Mouse (Mus musculus): Measurements from ENCODE around the gene Ddx28. TPM values are rescaled to one million over a fixed set of nuclear protein-coding genes. Genes with fewer than 3 reads are reported as not detected.
A peak's percentile ranks its signal among the peaks of the same experiment; 100 is the strongest.

Gene Ddx28
- polyA plus RNA-seq (2015; fragmentation: Nextera tagmentation; extraction: Ambion mirVana) = 9.8 and 10.0 TPM in 2 replicates

GRCm38 (mm10) chr8:106011643-106011986, at the start of gene Ddx28:
Ddx28 (minus strand) TSS chr8:106011882.
- WGBS (ENCODE audit: insufficient replicate concordance) = 0% methylated on average over 6 of the region's 6 CpGs
- Histone ChIP-seq H3K36me3 (replicated peaks) (0 out of 2 replicates have a peak, but pooled peaks cover 9% of the 10 kb centered on the region), H3K9me3 (replicated peaks) (no peaks in the 10 kb centered on the region), H3K4me1 (replicated peaks) (peaks cover 65% of the 10 kb centered on the region), H3K27me3 (no peaks in the 10 kb centered on the region), H3K4me2 (peak within 1 kb of the TSS; percentile 98), H3K4me3 (replicated peaks) (peak within 1 kb of the TSS; percentile 76), H3K27ac (replicated peaks) (peak within 1 kb of the TSS; percentile 86), H3K9ac (peak within 1 kb of the TSS; percentile 85)
- peak; percentile 47 for ATAC-seq (ENCODE audit: insufficient read depth)

GRCm38 (mm10) chr8:106060521-106060920, 48.8 kb upstream of the Ddx28 start:
- H3K9ac ChIP-seq = peak overlapping the region; percentile 92

GRCm38 (mm10) chr8:106059613-106060371, 48.1 kb upstream of the Ddx28 start:
- under 1% methylated on average over 82 of the region's 83 CpGs for WGBS (ENCODE audit: insufficient replicate concordance)

More at GRCm38 (mm10) chr8:106060521-106060920, 48.8 kb upstream of the Ddx28 start:
- no peak for ATAC-seq (ENCODE audit: insufficient read depth)
- Histone ChIP-seq H3K27me3 (no peaks in the 10 kb centered on the region), H3K36me3 (replicated peaks) (no peaks in the 10 kb centered on the region), H3K27ac (replicated peaks) (peak overlapping the region; percentile 98), H3K9me3 (replicated peaks) (no peaks in the 10 kb centered on the region), H3K4me1 (replicated peaks) (peaks cover 48% of the 10 kb centered on the region), H3K4me3 (replicated peaks) (peak overlapping the region; percentile 89), H3K4me2 (peak overlapping the region; percentile 76)
- 0% methylated on average over 3 of the region's 3 CpGs for WGBS (ENCODE audit: insufficient replicate concordance)

GRCm38 (mm10) chr8:106058731-106059612, 47.3 kb upstream of the Ddx28 start, which contains the start of gene Nfatc3:
Nfatc3 (plus strand) TSS chr8:106058840.
- Histone ChIP-seq H3K4me2 (peak within 1 kb of the TSS; percentile 89), H3K27me3 (no peaks in the 10 kb centered on the region), H3K9me3 (replicated peaks) (no peaks in the 10 kb centered on the region), H3K27ac (replicated peaks) (peak within 1 kb of the TSS; percentile 98), H3K9ac (peak within 1 kb of the TSS; percentile 92), H3K4me3 (replicated peaks) (peak within 1 kb of the TSS; percentile 89), H3K36me3 (replicated peaks) (no peaks in the 10 kb centered on the region), H3K4me1 (replicated peaks) (peaks cover 57% of the 10 kb centered on the region)
- ATAC-seq (ENCODE audit: insufficient read depth) = peak; percentile 95
- under 1% methylated on average over 48 of the region's 52 CpGs for WGBS (ENCODE audit: insufficient replicate concordance)

More at GRCm38 (mm10) chr8:106059613-106060371, 48.1 kb upstream of the Ddx28 start:
- H3K36me3 ChIP-seq (replicated peaks) = no peaks in the 10 kb centered on the region
- H3K9me3 ChIP-seq (replicated peaks) = no peaks in the 10 kb centered on the region
- peaks cover 54% of the 10 kb centered on the region for H3K4me1 ChIP-seq (replicated peaks)
- ATAC-seq (ENCODE audit: insufficient read depth) = peak; percentile 70
- H3K27me3 ChIP-seq = no peaks in the 10 kb centered on the region
- peak overlapping the region; percentile 98 for H3K27ac ChIP-seq (replicated peaks)
- H3K9ac ChIP-seq = peak overlapping the region; percentile 92
- H3K4me3 ChIP-seq (replicated peaks) = peak overlapping the region; percentile 89
- H3K4me2 ChIP-seq = peak overlapping the region; percentile 76

DNA sequence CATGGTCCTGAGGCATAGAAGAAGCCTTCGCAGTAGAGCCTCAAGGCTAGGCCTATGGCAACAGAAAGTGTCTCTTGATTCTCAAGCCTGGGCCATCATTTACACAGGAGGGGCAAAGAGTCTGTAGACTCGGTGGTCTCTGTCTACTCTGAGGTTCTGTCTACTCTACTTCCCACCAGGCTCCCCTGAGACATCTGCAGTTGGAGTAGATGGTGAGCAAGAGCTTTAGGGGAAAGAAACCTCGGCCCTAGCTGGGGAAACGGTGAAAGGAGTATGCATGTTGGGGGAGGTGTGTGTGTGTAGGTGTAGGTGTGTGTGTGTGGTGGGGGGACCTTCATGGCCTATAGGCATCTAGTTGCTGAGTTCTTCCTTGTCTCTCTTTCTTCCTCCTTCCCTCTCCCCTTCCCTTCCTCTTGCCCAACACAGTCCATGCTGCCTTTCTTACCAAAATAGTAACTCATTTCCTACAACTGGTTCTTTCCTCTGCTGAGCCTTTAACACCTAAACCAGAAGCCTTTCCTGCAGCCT, 44.8 kb upstream of the Ddx28 start:
- no peak for ATAC-seq (ENCODE audit: insufficient read depth)
- H3K9me3 ChIP-seq (replicated peaks) = no peaks in the 10 kb centered on the region
- no peak overlapping the region for H3K4me2 ChIP-seq
- H3K4me1 ChIP-seq (replicated peaks) = peaks cover 43% of the 10 kb centered on the region
- H3K27ac ChIP-seq (replicated peaks) = no peak overlapping the region
- no peak overlapping the region for H3K9ac ChIP-seq
- peaks cover 20% of the 10 kb centered on the region for H3K36me3 ChIP-seq (replicated peaks)
- no peak overlapping the region for H3K4me3 ChIP-seq (replicated peaks)
- WGBS (ENCODE audit: insufficient replicate concordance) = 70% methylated on average over 4 of the region's 4 CpGs
- H3K27me3 ChIP-seq = no peaks in the 10 kb centered on the region

GRCm38 (mm10) chr8:106055038-106055437, 43.4 kb upstream of the Ddx28 start:
- Histone ChIP-seq H3K4me1 (replicated peaks) (peaks cover 35% of the 10 kb centered on the region), H3K9ac (no peak overlapping the region), H3K4me2 (no peak overlapping the region), H3K9me3 (replicated peaks) (no peaks in the 10 kb centered on the region), H3K4me3 (replicated peaks) (no peak overlapping the region), H3K27ac (replicated peaks) (no peak overlapping the region), H3K36me3 (replicated peaks) (peaks cover 35% of the 10 kb centered on the region), H3K27me3 (no peaks in the 10 kb centered on the region)
- WGBS (ENCODE audit: insufficient replicate concordance) = 68% methylated on average over 3 of the region's 3 CpGs
- no peak for ATAC-seq (ENCODE audit: insufficient read depth)

- ATAC-seq (ENCODE audit: insufficient read depth) = no peak
- H3K36me3 ChIP-seq (replicated peaks) = peaks cover 37% of the 10 kb centered on the region
- H3K9ac ChIP-seq = no peak overlapping the region
- 0 out of 2 replicates have a peak overlapping the region, but pooled peaks have one; percentile 8 for H3K4me2 ChIP-seq
- H3K27me3 ChIP-seq = no peaks in the 10 kb centered on the region
- H3K27ac ChIP-seq (replicated peaks) = 0 out of 2 replicates have a peak overlapping the region, but pooled peaks have one; percentile 41
- H3K4me1 ChIP-seq (replicated peaks) = peaks cover 35% of the 10 kb centered on the region
- H3K4me3 ChIP-seq (replicated peaks) = no peak overlapping the region
- 29% methylated on average over 6 of the region's 6 CpGs for WGBS (ENCODE audit: insufficient replicate concordance)
- no peaks in the 10 kb centered on the region for H3K9me3 ChIP-seq (replicated peaks)
Observed at GRCm38 (mm10) chr8:106054190-106054811, 42.6 kb upstream of the Ddx28 start.

DNA sequence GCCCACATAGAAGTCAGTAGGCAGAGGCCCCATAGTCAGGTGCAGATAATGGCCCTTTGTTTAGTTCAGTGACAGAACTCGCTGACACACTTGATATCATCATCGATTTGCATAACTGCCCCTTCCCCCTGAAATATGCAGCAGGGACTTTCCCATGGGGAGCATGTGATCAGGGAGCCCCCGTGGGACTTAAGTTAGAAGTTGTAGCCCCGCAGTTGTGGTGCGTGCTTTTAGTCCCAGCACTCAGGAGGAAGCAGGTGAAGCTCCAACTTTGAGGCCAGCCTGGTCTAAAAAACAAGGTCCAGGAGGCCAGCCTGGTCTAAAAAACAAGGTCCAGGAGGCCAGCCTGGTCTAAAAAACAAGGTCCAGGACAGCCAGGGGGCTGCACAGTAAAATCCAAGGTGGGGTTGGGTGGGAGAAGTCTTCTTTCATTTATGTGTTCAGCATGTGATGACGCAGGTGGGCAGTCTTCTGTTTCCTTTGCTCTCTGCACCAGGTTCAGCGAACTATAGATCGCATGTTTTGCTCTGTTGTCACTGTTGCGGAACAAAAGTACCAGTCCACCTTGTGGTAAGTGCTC, 40.9 kb upstream of the Ddx28 start:
- no peak overlapping the region for H3K4me3 ChIP-seq (replicated peaks)
- H3K9me3 ChIP-seq (replicated peaks) = no peaks in the 10 kb centered on the region
- no peak overlapping the region for H3K4me2 ChIP-seq
- ATAC-seq (ENCODE audit: insufficient read depth) = no peak
- no peak overlapping the region for H3K27ac ChIP-seq (replicated peaks)
- 70% methylated on average over 9 of the region's 9 CpGs for WGBS (ENCODE audit: insufficient replicate concordance)
- H3K27me3 ChIP-seq = no peaks in the 10 kb centered on the region
- H3K9ac ChIP-seq = no peak overlapping the region
- H3K4me1 ChIP-seq (replicated peaks) = peaks cover 36% of the 10 kb centered on the region
- H3K36me3 ChIP-seq (replicated peaks) = peaks cover 37% of the 10 kb centered on the region

DNA sequence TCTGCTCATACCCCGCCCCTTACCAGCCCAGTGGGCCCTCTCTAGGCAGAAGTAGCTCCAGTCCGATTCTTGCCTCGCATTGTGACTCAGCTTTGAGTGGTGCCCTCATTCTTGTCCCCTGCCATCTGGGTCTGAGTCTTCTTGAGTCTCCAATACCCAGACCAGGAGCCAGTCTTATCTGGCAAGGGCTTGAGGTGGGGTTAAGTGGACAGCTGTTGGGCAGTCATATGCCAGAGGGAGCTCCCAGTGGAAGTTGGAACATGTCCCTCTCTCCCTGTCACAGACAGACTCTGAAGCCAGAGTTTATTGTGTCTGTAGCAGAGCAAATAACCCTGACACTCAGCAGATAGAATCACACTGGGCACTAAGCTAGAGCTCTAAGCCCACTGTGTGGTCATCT, 39.4 kb upstream of the Ddx28 start:
- ATAC-seq (ENCODE audit: insufficient read depth) = no peak
- Histone ChIP-seq H3K27me3 (no peaks in the 10 kb centered on the region), H3K4me3 (replicated peaks) (no peak overlapping the region), H3K4me1 (replicated peaks) (peaks cover 45% of the 10 kb centered on the region), H3K9me3 (replicated peaks) (no peaks in the 10 kb centered on the region), H3K4me2 (no peak overlapping the region), H3K36me3 (replicated peaks) (peaks cover 40% of the 10 kb centered on the region), H3K27ac (replicated peaks) (no peak overlapping the region), H3K9ac (no peak overlapping the region)
- WGBS (ENCODE audit: insufficient replicate concordance) = 69% methylated on average over 3 of the region's 3 CpGs

DNA sequence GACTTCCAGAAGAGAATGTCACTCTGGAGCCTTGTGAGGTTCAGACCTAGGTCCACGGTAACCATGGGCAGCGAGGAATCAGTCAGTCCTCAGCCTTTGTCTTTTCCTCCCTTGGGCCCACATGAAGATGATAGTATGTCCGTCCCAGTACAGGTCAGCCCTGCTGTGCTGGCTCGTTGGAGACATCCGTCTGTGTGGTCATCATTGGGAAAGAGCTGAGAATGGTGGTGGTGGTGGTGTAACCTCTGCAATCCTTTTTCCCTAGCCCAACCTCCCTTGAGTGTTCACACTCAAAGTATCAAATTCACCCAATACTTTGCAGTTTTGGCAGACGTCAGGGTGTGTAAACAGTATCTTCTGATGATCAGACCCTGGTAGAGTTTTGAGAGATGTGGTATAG, 38.2 kb upstream of the Ddx28 start:
- ATAC-seq (ENCODE audit: insufficient read depth) = no peak
- H3K4me2 ChIP-seq = no peak overlapping the region
- no peak overlapping the region for H3K9ac ChIP-seq
- no peak overlapping the region for H3K4me3 ChIP-seq (replicated peaks)
- H3K9me3 ChIP-seq (replicated peaks) = no peaks in the 10 kb centered on the region
- H3K27ac ChIP-seq (replicated peaks) = no peak overlapping the region
- WGBS (ENCODE audit: insufficient replicate concordance) = 78% methylated on average over 6 of the region's 6 CpGs
- no peaks in the 10 kb centered on the region for H3K27me3 ChIP-seq
- peaks cover 40% of the 10 kb centered on the region for H3K4me1 ChIP-seq (replicated peaks)
- H3K36me3 ChIP-seq (replicated peaks) = peaks cover 47% of the 10 kb centered on the region

All from liver, embryonic 15.5 days (tissue).